Mouse (Mus musculus) liver, embryonic 14.5 days (tissue): ENCODE results near the gene Gm3327.
"Not testable (repeated sequence)": the region's sequence is repeated elsewhere in the genome, so short reads cannot be mapped to it uniquely, and the experiment has no call there.

ENCODE experiments used
- CTCF ChIP-seq: IDR thresholded peaks from 2 replicates; pipeline ENCODE4 v1.5.1; 2016; ENCODE audit warnings: antibody characterized with exemption, low read depth, control low read depth
- EP300 ChIP-seq: IDR thresholded peaks from 2 replicates; pipeline ENCODE4 v1.6.1; 2016; ENCODE audit warnings: antibody characterized with exemption, low read depth

DNA sequence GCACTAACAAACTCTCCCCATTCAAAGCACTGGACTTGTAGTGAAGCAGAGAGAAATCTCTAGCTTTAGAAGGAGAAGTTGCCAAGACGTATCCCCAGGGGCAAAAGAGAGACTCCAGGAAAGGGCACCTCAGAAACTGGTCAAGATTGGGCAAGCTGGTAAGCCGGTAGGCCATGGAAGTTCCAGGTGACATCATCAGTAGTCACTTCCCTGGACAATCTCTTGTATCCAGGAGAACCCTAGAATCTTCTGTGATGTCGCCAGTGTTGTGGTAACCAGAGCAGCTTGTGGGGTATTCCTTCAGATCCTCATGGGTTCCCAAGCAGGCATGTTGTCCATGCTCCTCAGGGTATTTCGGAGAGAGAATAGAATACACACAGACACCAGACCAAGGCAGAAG, at the start of gene Gm3327:
- not testable (repeated sequence) for TF ChIP-seq CTCF, EP300
